Mouse (Mus musculus) CD8-positive naive resting alpha-beta T cell, adult 2 months (primary cell): ENCODE data around the gene Sept5.

Source experiments
- DNase-seq, 2 experiments: peaks; one replicate each; pipeline ENCODE4 v3.0.0; 2022; ENCODE audit warnings: low read depth in 2 of 2, low spot score in 2 of 2

Sept5 gene

GRCm38 (mm10) chr16:18632816-18633215, 3.1 kb upstream of the Sept5 start:
- DNase-seq = no peak

- no peak for DNase-seq
Observed at GRCm38 (mm10) chr16:18632059-18632458, 2.3 kb upstream of the Sept5 start.

- no peak for DNase-seq
Observed at GRCm38 (mm10) chr16:18631141-18631540, 1.4 kb upstream of the Sept5 start.

- no peak for DNase-seq
Observed at GRCm38 (mm10) chr16:18630291-18630690, 537 bp upstream of the Sept5 start.

- no peak for DNase-seq
Observed at GRCm38 (mm10) chr16:18628948-18629340, 810 bp downstream of the Sept5 start.

DNA sequence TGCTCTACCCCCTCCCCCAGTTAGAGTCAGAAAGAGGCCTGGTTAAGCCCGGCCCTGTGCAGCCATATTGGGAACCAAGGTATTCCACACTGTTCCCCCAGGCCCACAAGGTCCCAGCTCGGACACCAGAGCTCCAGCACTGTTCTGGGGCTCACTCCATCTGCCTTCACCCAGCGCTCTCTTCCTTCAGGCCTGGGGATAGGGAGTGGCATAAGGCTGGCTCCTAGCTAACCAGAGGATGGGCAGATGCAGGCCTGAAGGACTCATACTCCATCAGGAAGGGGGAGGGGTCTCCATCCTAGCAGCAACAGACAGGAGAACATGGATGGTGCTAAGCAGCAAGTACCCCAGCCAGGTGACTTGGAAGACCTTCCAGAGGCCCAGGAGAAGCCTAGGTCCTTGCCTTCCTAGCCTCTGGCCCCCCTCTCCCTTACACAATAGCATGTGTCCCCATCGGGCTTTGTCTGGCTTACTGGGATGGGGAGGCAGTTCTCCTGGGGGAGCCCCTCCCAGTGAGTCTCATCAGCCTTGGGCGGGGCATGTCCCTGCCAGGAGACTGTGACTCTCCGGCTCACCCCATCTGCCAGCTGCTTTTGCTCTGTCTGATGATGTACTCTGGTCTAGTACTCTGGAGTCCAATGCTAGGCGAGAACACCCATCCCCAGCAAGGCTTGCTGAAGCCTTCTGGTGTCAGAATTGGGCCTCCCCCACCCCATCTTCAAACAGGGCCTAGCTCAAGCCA, 1.4 kb downstream of the Sept5 start:
- no peak for DNase-seq

DNA sequence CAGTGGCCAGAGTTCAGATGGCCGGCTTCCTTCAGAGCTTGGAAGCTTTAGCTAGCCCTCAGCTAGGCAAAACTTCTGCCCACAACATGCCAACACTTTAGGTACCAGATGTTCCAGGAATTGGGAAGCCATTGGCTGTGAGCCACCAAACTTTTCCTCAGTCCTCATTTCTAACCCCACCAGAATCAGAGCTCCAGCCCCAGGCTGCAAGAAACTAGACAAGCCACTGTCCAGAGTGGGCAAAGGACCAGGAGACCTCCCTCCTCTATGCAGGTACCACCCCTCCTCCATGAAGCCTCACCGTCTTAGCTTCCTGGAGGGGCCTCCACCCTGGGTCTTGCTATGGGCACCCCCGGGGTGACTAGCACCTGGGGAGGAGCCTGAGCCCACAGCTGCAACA, 2.6 kb downstream of the Sept5 start:
- DNase-seq = no peak

- peak; percentile 59 to 72 for DNase-seq
Observed at GRCm38 (mm10) chr16:18626376-18626878, 3.3 kb downstream of the Sept5 start, which contains the start of gene Gm49601. TSS of gene Gm49601 (minus strand) at chr16:18626427.

DNA sequence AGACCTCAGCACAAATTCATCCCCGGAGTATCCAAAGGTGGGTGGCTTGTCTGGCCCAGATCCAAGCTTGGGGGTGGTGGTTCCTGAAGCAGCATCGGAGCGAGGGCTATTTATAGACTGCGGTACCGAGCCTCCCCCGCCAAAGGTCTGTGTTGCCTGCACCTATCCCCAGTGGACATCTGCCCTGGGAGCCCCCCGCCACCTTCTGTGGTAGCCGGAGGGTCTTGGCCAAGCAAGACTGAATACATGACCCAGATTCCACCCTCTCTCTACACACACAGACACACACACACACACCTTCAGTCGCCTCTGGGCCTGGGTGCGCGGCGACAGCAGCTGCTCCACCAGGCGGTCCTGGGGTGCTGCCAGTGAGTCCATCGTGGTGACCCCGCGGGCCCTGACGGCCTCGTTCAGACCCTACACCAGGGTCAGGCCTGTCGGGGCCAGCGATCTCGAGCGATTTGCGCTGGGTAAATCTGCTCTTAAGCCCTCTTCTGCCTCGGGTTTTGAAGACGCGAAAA, 3.9 kb downstream of the Sept5 start:
- DNase-seq = no peak

- no peak for DNase-seq
Observed at GRCm38 (mm10) chr16:18625097-18625496, 4.7 kb downstream of the Sept5 start.

DNA sequence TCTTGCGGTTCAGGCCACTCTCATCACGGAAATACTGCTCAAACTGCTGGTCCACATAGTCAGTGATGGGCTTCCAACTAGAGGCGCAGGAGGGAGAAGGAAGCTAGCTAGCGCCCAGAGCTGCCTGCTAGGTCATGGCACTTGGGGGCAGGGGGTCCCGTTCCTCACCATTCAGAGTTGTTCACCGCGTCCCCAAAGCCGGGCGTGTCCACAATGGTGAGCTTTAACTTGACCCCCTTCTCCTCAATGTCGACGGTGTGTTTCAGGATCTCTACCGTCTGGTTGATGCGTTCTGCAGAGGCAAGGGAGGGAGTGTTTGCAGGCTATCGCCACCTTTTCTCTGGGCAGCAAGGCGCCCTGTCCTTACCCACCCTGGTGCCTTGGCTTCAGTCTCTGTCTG, 5.1 kb downstream of the Sept5 start:
- no peak for DNase-seq

GRCm38 (mm10) chr16:18623751-18624540, 5.8 kb downstream of the Sept5 start:
- DNase-seq = no peak

DNA sequence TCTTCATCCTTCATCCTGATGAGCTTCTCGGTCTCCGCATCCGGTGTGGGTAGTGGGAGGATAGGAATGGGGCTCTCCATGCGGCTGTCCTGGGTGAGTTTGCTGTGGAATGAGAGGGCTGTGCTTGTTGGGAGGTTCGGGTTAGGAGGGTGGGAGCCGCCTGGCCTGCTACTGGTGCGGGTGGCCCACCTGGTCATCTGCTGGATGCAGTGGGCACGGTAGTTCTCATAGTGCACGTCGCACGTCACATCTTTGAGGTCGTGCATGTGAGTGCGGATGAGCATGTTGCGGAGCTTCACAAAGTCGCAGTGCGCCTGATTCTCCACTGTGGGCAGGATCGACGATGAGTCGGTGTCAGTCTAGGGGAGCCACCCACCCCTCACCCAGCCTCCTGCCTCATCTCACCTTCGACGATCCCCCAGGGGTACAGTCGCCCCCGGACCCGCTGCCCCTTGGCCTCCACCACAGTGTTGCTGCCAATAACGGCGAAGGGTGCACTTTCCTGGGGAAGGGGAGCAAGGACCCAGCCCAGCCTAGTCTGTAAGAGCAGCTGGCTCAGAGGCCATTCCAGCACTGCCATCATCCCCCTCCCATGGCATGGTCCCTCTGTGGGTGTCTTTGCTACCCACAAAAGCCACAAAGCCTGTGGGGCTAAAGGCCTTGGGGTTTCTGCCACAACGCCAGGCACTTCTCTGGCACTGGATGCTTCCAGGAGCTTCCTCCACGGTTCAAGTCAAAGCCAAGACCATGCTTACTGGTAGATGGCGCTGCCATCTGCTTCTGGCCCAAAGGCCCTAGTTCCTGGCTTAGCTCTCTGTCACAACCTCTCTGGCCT, 6.6 kb downstream of the Sept5 start:
- DNase-seq = no peak

DNA sequence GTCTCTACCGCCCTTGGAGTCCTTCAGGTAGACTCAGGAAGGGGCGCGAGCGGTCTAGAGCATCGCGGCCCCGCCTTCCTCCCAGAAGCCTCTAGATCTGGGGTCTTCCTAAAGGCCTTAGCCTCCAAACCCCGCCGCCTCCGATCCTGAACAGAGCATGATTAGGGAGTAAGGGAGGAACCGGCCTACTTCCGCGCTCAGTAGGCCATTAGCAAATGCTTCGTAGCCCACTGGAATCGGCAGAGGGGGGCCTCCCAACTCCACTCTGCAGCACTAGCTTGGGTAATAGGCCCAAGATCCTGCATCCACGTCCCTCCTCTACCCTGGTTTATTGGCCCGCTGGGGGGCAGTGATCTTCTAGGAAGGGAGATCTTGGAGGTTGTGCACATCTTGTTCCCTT, 7.7 kb downstream of the Sept5 start, which contains the start of gene Gp1bb:
Gene Gp1bb (minus strand): TSS at position 385 of the 400 bp plus-strand sequence.
- no peak for DNase-seq

- DNase-seq = no peak
Observed at GRCm38 (mm10) chr16:18621362-18622001, 8.3 kb downstream of the Sept5 start.

DNA sequence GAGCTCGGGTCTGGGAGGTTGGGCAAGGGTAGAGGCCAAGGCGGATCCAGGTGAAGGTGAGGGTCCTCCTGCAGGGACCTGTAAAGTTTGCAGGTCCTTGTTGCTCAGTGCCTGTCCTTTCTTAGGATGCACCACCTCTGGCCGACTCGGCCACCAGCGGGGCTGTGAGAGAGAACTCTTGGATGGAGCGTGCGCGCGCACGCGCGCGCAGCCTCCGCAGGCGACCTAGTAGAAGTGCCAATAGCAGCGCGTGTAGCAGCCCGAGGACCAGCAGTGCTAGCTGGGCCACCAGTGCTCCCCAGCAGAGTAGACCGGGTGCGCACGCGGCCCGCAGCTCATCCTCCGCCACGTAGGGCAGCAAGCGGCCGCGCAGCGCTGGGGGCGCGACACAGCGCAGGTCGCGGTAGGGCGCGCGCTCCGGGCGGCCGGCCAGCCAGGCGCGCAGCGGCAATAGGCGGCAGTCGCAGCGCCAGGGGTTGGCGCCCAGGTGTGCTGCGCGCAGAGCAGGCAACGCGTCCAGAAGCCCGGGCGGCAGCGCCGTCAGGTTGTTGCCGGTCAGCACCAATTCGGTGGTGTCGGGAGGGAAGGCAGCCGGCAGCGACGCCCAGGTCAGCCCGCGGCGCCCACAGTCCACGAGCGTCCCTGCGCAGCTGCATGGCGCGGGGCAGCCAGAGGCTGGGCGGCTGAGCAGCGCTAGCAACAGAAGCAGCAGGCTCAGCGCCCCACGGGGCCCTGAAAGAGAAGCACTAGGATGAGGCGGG, 9.0 kb downstream of the Sept5 start:
- DNase-seq = no peak

GRCm38 (mm10) chr16:18620201-18620600, 9.6 kb downstream of the Sept5 start:
- DNase-seq = no peak

GRCm38 (mm10) chr16:18619110-18619509, 10.6 kb downstream of the Sept5 start:
- no peak for DNase-seq

DNA sequence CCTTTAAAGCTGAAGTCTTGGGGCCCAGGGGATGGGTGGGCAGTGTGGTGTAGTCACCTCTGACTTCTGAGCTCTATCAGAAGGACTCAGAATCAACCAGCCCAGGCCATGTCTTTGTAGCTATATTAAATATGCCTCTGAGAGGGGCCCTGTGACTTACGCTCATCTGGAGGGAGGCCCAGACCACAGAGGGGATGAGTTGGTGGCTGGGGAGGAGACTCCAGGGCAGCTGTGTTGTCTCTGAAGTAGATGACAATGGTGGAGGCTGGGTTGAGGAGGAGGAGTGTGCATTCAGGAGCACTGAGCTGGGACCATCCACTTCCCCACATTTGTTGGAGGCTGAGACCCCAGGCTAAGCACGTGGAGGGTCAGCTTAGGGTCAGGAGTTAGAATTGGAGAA, 11.5 kb downstream of the Sept5 start:
- DNase-seq = no peak
